Mouse (Mus musculus) cortical plate, adult 2 months (tissue): Measurements from ENCODE around the gene Zbtb40. TPM values are rescaled to one million over a fixed set of nuclear protein-coding genes. Genes with fewer than 3 reads are reported as not detected.

Experiments used
- H3K27ac ChIP-seq: fragments of 200-500 bp; 2 replicates; pipeline ENCODE4 v1.5.1; 2012; ENCODE audit warnings: low read length, control low read depth, inconsistent platforms; ENCODE audit not compliant: insufficient read depth
- H3K4me1 ChIP-seq: fragments of 200-500 bp; 2 replicates; pipeline ENCODE4 v1.6.1; 2011; ENCODE audit warnings: low read length; ENCODE audit not compliant: control insufficient read depth, insufficient read depth
- H3K4me3 ChIP-seq: fragments of 200-500 bp; 2 replicates; pipeline ENCODE4 v1.5.1; 2011; ENCODE audit warnings: mild to moderate bottlenecking, low read length, control low read depth; ENCODE audit not compliant: insufficient read depth
- CTCF ChIP-seq: fragments of 200-500 bp; IDR thresholded peaks from 2 replicates; pipeline ENCODE4 v1.5.1; 2011; ENCODE audit warnings: mild to moderate bottlenecking, control low read depth, low read length; ENCODE audit not compliant: insufficient read depth; ENCODE audit errors: extremely low read depth
- POLR2A ChIP-seq: fragments of 200-500 bp; IDR thresholded peaks from 2 replicates; pipeline ENCODE4 v1.6.1; 2011; ENCODE audit warnings: mild to moderate bottlenecking, low read length, control low read depth; ENCODE audit not compliant: insufficient read depth; ENCODE audit errors: extremely low read depth
- polyA plus RNA-seq: library from polyadenylated mRNA; depleted of rRNA; stranded (reverse); fragments of >200 nt; gene quantifications from 2 replicates; pipeline ENCODE4 v1.2.3, GENCODE M21; 2012

Zbtb40 gene
- polyA plus RNA-seq, 1 experiment: 7.3 TPM

GRCm38 (mm10) chr4:137068491-137068890 lies 19.9 kb upstream of the Zbtb40 start:
- TF ChIP-seq CTCF (no peak), POLR2A (no peak)
- H3K4me3 ChIP-seq: no peak overlapping the region
- H3K4me1 ChIP-seq: no peaks in the 10 kb centered on the region

GRCm38 (mm10) chr4:137065846-137066245 lies 17.2 kb upstream of the Zbtb40 start:
- Histone ChIP-seq H3K4me1 (no peaks in the 10 kb centered on the region), H3K4me3 (no peak overlapping the region), H3K27ac (no peak overlapping the region)
- no peak for TF ChIP-seq POLR2A

More at GRCm38 (mm10) chr4:137068491-137068890, 19.9 kb upstream of the Zbtb40 start:
- H3K27ac ChIP-seq: no peak overlapping the region

GRCm38 (mm10) chr4:137054932-137055331 lies 6.3 kb upstream of the Zbtb40 start:
- H3K4me3 ChIP-seq: no peak overlapping the region
- H3K4me1 ChIP-seq: no peaks in the 10 kb centered on the region
- H3K27ac ChIP-seq: no peak overlapping the region
- TF ChIP-seq CTCF (no peak), POLR2A (no peak)

DNA sequence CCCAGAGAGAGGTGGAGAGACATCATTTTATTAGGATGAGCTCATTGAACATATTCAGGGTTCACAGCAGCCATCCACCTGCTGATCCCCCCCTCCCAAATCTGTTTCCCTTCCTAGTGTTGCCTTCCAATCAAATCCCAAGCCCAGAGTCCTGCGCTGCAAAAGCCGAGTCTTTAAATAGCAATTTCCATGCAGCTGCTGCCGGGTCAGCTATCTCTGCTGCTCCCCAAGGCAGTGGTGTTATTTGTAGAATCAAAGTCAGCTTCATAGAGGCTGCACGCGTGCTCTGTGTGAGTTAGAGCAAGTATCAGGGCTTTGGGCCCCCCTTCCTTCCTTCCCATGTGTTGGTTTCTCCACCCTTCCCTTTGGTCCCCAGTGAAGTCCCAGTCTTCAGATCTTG lies 5.2 kb upstream of the Zbtb40 start:
- TF ChIP-seq POLR2A (no peak), CTCF (no peak)
- H3K4me1 ChIP-seq: no peaks in the 10 kb centered on the region

DNA sequence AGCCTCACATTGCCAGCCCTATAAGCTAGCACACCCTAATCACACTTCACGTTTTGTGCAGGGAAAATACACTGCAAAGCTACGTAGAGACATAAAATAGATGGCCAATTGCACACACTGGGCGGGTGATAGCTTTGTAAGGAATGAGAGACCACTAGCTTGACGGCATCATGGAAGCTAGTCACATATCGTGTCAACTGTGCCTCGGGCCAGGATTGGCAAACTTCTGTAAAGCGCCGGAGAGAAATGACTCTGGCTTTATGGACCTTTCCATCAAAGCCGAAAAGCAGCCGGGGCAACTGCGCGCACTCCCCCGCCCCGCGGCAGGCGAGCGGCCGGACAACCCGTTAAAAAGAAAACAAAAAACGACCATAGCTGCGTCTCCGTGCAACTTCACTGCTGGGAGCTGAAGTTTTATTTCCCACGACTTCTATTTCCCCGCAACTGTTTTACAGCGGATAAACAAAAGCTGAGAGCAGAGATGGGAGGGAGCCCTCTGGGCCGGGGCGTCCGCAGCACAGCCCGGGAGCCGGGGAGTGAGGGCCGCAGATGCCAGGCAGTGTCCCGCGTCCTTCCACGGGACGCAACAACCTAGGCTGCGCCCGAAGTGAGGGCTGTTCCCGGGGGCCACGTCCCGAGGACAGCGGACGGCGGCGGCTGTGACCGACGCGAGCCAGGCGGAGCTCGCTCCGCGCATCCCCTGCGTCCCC lies 606 bp downstream of the Zbtb40 start:
- no peak for TF ChIP-seq CTCF
- no peak for TF ChIP-seq POLR2A
- peaks cover 4% of the 10 kb centered on the region; the same call in 1 of the 2 replicates for H3K4me1 ChIP-seq
- H3K27ac ChIP-seq: no peak overlapping the region; the same call in 1 of the 2 replicates
- H3K4me3 ChIP-seq: peak overlapping the region; percentile 40

More for the DNA sequence above, 5.2 kb upstream of the Zbtb40 start:
- Histone ChIP-seq H3K4me3 (no peak overlapping the region), H3K27ac (no peak overlapping the region)

GRCm38 (mm10) chr4:137046110-137046509 lies 2.5 kb downstream of the Zbtb40 start:
- Histone ChIP-seq H3K27ac (no peak overlapping the region), H3K4me1 (peaks cover 4% of the 10 kb centered on the region; the same call in 1 of the 2 replicates), H3K4me3 (no peak overlapping the region)
- no peak for TF ChIP-seq POLR2A

DNA sequence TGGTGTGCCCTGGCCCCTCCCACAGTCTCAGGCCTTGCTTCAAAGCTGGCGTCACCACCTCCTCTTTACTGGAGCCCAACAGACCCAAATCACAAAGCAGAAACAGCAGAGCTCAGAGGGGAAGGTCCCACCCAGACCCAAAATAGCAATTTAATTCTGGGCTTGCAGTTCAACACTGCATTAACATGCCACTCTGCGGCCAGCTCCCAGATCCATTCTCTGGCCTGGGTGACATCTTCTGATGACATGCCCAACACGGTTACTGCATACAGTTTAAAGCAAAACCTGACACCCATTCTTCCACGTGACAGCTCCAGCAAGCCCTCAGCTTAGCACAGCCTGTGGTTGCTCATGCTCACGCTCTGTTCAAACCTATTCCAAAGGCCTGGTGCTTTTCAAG lies 4.1 kb downstream of the Zbtb40 start:
- H3K27ac ChIP-seq: 0 out of 2 replicates have a peak overlapping the region, but pooled peaks have one; percentile 52
- no peak overlapping the region for H3K4me3 ChIP-seq
- TF ChIP-seq CTCF (no peak), POLR2A (no peak)
- H3K4me1 ChIP-seq: peaks cover 4% of the 10 kb centered on the region; the same call in 1 of the 2 replicates

GRCm38 (mm10) chr4:137043799-137044198 lies 4.8 kb downstream of the Zbtb40 start:
- H3K4me3 ChIP-seq: no peak overlapping the region
- peak overlapping the region; percentile 52 for H3K27ac ChIP-seq
- H3K4me1 ChIP-seq: peaks cover 4% of the 10 kb centered on the region; the same call in 1 of the 2 replicates
- TF ChIP-seq POLR2A (no peak), CTCF (no peak)

- H3K27ac ChIP-seq: no peak overlapping the region
- peaks cover 4% of the 10 kb centered on the region; the same call in 1 of the 2 replicates for H3K4me1 ChIP-seq
- no peak overlapping the region for H3K4me3 ChIP-seq
- TF ChIP-seq POLR2A (no peak), CTCF (no peak)
Observed at GRCm38 (mm10) chr4:137042039-137042438, 6.6 kb downstream of the Zbtb40 start.

- H3K4me1 ChIP-seq: peaks cover 4% of the 10 kb centered on the region; the same call in 1 of the 2 replicates
- no peak overlapping the region for H3K27ac ChIP-seq
- no peak overlapping the region for H3K4me3 ChIP-seq
- TF ChIP-seq CTCF (no peak), POLR2A (no peak)
Observed at GRCm38 (mm10) chr4:137041161-137041621, 7.4 kb downstream of the Zbtb40 start.
